Mouse (Mus musculus): ENCODE measurements around the gene Gm9040.

DNA sequence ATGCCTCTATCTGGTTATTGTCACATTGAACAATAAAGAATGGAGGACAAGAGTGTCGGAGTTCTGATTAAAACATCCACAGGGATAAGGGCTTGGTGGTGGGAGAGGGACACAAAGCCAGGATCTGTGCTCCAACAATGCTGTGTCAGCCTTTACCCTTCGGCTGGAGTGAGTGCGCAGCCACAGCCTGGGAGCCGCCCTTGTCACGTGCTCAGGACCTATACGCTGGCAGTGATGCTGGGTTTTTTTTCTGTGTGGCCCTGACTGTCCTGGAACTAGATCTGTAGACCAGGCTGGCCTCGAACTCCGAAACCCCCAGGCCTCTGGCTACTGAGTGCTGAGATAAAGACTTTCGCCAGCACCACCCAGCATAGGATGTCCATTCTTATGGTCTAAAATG is 42.7 kb upstream of the Gm9040 start:
- TF ChIP-seq CTCF (conservative IDR thresholded peaks at IDR 0.05 in 1 of 2, IDR thresholded peaks at IDR 0.05 in 1 of 2; ENCODE audit: low read depth in 2 of 2, low read length in 2 of 2) = no peak
- TF ChIP-seq MEF2A (IDR thresholded peaks at IDR 0.05; ENCODE audit: borderline replicate concordance, low read depth, low read length) = no peak
- TF ChIP-seq MAX (IDR thresholded peaks at IDR 0.05; ENCODE audit: low read length) = no peak
- no peak for TF ChIP-seq BHLHE40 (IDR thresholded peaks at IDR 0.05; ENCODE audit: low read depth, low read length)
- TF ChIP-seq ZMIZ1 (IDR thresholded peaks at IDR 0.05; ENCODE audit: low read depth, low read length) = no peak
- no peak for TF ChIP-seq KAT2A (IDR thresholded peaks at IDR 0.05; ENCODE audit: insufficient replicate concordance, low read length)
